Mouse (Mus musculus) heart, embryonic 13.5 days (tissue): Measurements from ENCODE around the gene F13a1. TPM values are rescaled to one million over a fixed set of nuclear protein-coding genes. Genes with fewer than 3 reads are reported as not detected.
A peak's percentile ranks its signal among the peaks of the same experiment; 100 is the strongest.

Experiments
- ATAC-seq: fragments of 200-750 bp; cut with Nextera tagmentation; 2 replicates; pipeline ENCODE4 v1.8.0; 2017; ENCODE audit warnings: moderate TSS enrichment; ENCODE audit not compliant: insufficient number of reproducible peaks, low FRiP score, low TSS enrichment; ENCODE audit errors: extremely low read depth
- H3K27ac ChIP-seq: fragments of 300-500 bp; sonication (generic); replicated peaks from 2 replicates; pipeline ENCODE4 v1.5.1; 2015; ENCODE audit warnings: moderate library complexity, mild to moderate bottlenecking, inconsistent platforms
- H3K27me3 ChIP-seq: fragments of 300-500 bp; sonication (generic); replicated peaks from 2 replicates; pipeline ENCODE4 v1.6.1; 2015; ENCODE audit warnings: mild to moderate bottlenecking, inconsistent platforms
- H3K36me3 ChIP-seq: fragments of 300-500 bp; sonication (generic); 2 replicates; pipeline ENCODE4 v1.6.1; 2015; ENCODE audit warnings: mild to moderate bottlenecking, inconsistent platforms
- H3K4me1 ChIP-seq: fragments of 300-500 bp; sonication (generic); 2 replicates; pipeline ENCODE4 v1.6.1; 2015; ENCODE audit warnings: inconsistent platforms
- H3K4me2 ChIP-seq: fragments of 300-500 bp; sonication (generic); 2 replicates; pipeline ENCODE4 v1.6.1; 2015; ENCODE audit warnings: inconsistent platforms, mild to moderate bottlenecking, moderate library complexity
- H3K4me3 ChIP-seq: fragments of 300-500 bp; sonication (generic); 2 replicates; pipeline ENCODE4 v1.5.1; 2015; ENCODE audit warnings: moderate library complexity, mild to moderate bottlenecking, inconsistent platforms
- H3K9ac ChIP-seq: fragments of 300-500 bp; sonication (generic); 2 replicates; pipeline ENCODE4 v1.6.1; 2015; ENCODE audit warnings: inconsistent platforms, mild to moderate bottlenecking, moderate library complexity
- H3K9me3 ChIP-seq: fragments of 300-500 bp; sonication (generic); 2 replicates; pipeline ENCODE4 v1.6.1; 2016; ENCODE audit warnings: inconsistent platforms
- WGBS: fragments of 180-500 bp; shearing (Covaris S2); methylation state at CpG from one replicate; pipeline ENCODE4 v1.1.7; 2015; ENCODE audit warnings: mixed read lengths; 5-methylcytosine and 5-hydroxymethylcytosine counted together
- polyA plus RNA-seq: library from polyadenylated mRNA; unstranded; fragments of >200 nt; fragmentation: Nextera tagmentation; extraction: Ambion mirVana; gene quantifications from 2 replicates; pipeline ENCODE4 v1.2.1, GENCODE M21; 2015

Gene F13a1
- 6.2 and 10.5 TPM in 2 replicates for polyA plus RNA-seq

- H3K27ac ChIP-seq: no peak within 1 kb of the TSS
- ATAC-seq: no peak
- no peaks in the 10 kb centered on the region for H3K9me3 ChIP-seq
- H3K9ac ChIP-seq: no peak within 1 kb of the TSS
- WGBS: 37% methylated on average over 3 of the region's 3 CpGs
- H3K4me1 ChIP-seq: 0 out of 2 replicates have a peak, but pooled peaks cover 5% of the 10 kb centered on the region
- H3K36me3 ChIP-seq: no peaks in the 10 kb centered on the region
- H3K4me3 ChIP-seq: no peak within 1 kb of the TSS
- H3K27me3 ChIP-seq: no peaks in the 10 kb centered on the region
- H3K4me2 ChIP-seq: no peak within 1 kb of the TSS
These were observed at the start of gene F13a1 for GRCm38 (mm10) chr13:37050126-37050525. Gene F13a1, minus strand, starts transcription at chr13:37050244.

- H3K27me3 ChIP-seq: no peaks in the 10 kb centered on the region
- no peak overlapping the region for H3K4me3 ChIP-seq
- no peak overlapping the region for H3K4me2 ChIP-seq
- WGBS: 89% methylated on average over 1 of the region's 1 CpGs
- H3K9ac ChIP-seq: no peak overlapping the region
- H3K27ac ChIP-seq: no peak overlapping the region
- no peaks in the 10 kb centered on the region for H3K4me1 ChIP-seq
- no peaks in the 10 kb centered on the region for H3K9me3 ChIP-seq
- ATAC-seq: no peak
- no peaks in the 10 kb centered on the region for H3K36me3 ChIP-seq
These were observed 41.6 kb upstream of the F13a1 start for GRCm38 (mm10) chr13:37091620-37092019.

GRCm38 (mm10) chr13:37089104-37089503 is 39.1 kb upstream of the F13a1 start:
- Histone ChIP-seq H3K4me2 (no peak overlapping the region), H3K27ac (no peak overlapping the region), H3K36me3 (no peaks in the 10 kb centered on the region), H3K4me3 (no peak overlapping the region), H3K27me3 (no peaks in the 10 kb centered on the region), H3K9me3 (no peaks in the 10 kb centered on the region), H3K4me1 (no peaks in the 10 kb centered on the region), H3K9ac (no peak overlapping the region)
- ATAC-seq: no peak
- 44% methylated on average over 6 of the region's 6 CpGs for WGBS

DNA sequence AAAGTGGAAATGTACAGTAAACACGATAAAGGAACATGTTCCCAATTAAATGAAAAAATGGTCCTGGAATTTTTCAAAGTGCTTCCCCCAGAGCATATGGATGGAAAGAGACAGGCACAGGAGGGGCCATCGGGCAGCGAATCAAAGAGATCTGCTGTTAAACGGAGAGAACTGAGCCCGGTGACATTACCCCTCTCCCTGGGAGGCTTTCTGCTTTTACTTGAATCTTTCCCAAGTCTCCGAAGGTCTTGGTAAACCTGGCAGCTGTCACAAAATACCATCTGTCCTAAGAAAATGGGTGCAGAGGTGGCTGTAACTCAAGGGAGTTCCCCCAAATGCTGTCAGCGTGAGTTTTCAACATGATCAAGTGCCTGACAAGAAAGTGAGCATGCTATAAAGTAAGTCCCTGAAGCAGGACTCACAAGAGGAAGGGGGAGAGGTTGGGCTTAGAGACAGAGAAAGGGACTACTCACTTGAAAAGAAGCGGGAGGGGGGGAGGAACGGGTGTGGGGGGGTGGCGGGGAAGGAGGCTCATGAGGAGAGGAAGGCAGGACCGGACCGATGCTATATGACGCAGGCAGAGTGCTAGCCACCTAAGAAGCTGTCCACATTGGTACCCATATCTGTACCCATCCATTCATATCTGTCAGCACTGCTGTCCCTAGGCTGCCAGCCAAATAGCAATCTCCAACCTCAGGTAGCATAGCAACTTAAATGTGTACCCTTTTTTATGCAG is 31.6 kb upstream of the F13a1 start:
- no peaks in the 10 kb centered on the region for H3K9me3 ChIP-seq
- no peak overlapping the region for H3K9ac ChIP-seq
- no peak overlapping the region for H3K27ac ChIP-seq
- ATAC-seq: no peak
- no peaks in the 10 kb centered on the region for H3K36me3 ChIP-seq
- H3K4me3 ChIP-seq: no peak overlapping the region
- H3K27me3 ChIP-seq: no peaks in the 10 kb centered on the region
- WGBS: 54% methylated on average over 13 of the region's 13 CpGs
- peak overlapping the region; percentile 18; the same call in 1 of the 2 replicates for H3K4me2 ChIP-seq
- no peaks in the 10 kb centered on the region for H3K4me1 ChIP-seq

DNA sequence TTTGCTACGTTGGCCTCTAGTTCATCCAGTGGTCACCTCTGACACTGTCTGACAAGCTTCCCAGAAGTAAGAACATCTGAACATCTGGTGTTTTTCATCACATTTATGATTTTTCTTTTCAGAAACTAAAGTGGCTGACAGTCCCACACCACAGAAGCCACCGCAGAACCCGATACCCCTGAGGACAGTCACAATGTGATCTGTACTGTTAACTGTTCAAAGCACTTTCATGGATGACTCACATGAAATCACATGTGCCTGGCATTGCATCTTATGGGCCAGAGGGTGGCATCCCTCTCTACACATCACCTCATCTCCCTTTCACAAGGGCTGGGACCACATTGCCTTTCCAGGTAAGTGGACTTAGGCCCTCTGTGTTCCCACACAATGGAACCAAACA is 21.3 kb upstream of the F13a1 start:
- no peak overlapping the region for H3K4me3 ChIP-seq
- H3K9ac ChIP-seq: no peak overlapping the region
- no peaks in the 10 kb centered on the region for H3K9me3 ChIP-seq
- no peak overlapping the region for H3K27ac ChIP-seq
- H3K4me1 ChIP-seq: no peaks in the 10 kb centered on the region
- no peak for ATAC-seq
- 65% methylated on average over 3 of the region's 3 CpGs for WGBS
- no peaks in the 10 kb centered on the region for H3K36me3 ChIP-seq
- H3K27me3 ChIP-seq: no peaks in the 10 kb centered on the region
- no peak overlapping the region for H3K4me2 ChIP-seq

DNA sequence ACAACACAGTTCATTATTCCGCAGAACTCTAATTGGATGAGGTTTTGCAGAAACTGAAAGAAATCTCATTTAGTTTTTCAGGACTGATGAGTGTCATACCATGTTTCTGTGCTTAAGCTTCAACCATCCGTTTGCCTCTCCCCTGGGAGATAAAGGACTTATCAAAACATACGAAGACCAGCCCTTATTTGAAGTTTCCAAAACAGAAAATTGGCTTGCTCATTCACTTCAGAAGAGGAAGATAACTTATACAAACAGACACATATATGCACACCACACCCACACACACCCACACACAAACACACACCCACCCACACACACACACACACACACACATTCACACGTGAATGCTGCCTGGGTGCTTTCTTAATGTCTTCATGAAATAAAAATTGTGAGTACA is 20.8 kb upstream of the F13a1 start:
- no peaks in the 10 kb centered on the region for H3K9me3 ChIP-seq
- ATAC-seq: no peak
- no peak overlapping the region for H3K4me2 ChIP-seq
- WGBS: 48% methylated on average over 4 of the region's 4 CpGs
- H3K27me3 ChIP-seq: no peaks in the 10 kb centered on the region
- no peak overlapping the region for H3K27ac ChIP-seq
- no peak overlapping the region for H3K9ac ChIP-seq
- H3K4me3 ChIP-seq: no peak overlapping the region
- no peaks in the 10 kb centered on the region for H3K4me1 ChIP-seq
- H3K36me3 ChIP-seq: no peaks in the 10 kb centered on the region

DNA sequence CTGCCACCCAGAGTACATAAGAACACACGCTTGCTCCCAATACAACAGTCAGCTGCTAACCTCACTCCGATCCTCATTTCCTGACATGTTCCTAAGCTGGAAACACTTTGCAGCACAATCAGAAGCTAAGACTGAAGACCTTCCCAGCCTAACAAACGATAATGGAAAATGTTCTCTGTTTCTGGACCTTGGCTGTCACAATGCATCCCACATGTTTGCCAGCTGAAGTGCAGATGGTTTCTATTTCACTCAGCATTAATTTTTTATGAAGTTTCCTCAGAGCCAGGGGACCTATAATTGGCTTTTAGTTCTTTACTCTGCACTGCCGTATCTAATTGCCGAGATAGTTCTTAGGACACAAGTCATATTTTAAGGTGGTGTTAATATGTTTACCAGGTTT is 10.8 kb upstream of the F13a1 start:
- no peak for ATAC-seq
- 74% methylated on average over 5 of the region's 5 CpGs for WGBS

GRCm38 (mm10) chr13:37056662-37057061 is 6.6 kb upstream of the F13a1 start:
- no peaks in the 10 kb centered on the region for H3K27me3 ChIP-seq
- H3K9me3 ChIP-seq: no peaks in the 10 kb centered on the region
- no peak; the same call in 1 of the 2 replicates for ATAC-seq
- H3K4me3 ChIP-seq: no peak overlapping the region
- no peaks in the 10 kb centered on the region for H3K36me3 ChIP-seq
- no peak overlapping the region for H3K27ac ChIP-seq
- H3K4me1 ChIP-seq: peaks cover 10% of the 10 kb centered on the region
- WGBS: 35% methylated on average over 7 of the region's 7 CpGs
- no peak overlapping the region for H3K4me2 ChIP-seq
- no peak overlapping the region for H3K9ac ChIP-seq

More for the DNA sequence above, 10.8 kb upstream of the F13a1 start:
- no peaks in the 10 kb centered on the region for H3K27me3 ChIP-seq
- H3K4me3 ChIP-seq: no peak overlapping the region
- no peak overlapping the region for H3K27ac ChIP-seq
- H3K36me3 ChIP-seq: no peaks in the 10 kb centered on the region
- H3K4me2 ChIP-seq: no peak overlapping the region
- no peaks in the 10 kb centered on the region for H3K9me3 ChIP-seq
- peaks cover 10% of the 10 kb centered on the region for H3K4me1 ChIP-seq
- no peak overlapping the region for H3K9ac ChIP-seq

DNA sequence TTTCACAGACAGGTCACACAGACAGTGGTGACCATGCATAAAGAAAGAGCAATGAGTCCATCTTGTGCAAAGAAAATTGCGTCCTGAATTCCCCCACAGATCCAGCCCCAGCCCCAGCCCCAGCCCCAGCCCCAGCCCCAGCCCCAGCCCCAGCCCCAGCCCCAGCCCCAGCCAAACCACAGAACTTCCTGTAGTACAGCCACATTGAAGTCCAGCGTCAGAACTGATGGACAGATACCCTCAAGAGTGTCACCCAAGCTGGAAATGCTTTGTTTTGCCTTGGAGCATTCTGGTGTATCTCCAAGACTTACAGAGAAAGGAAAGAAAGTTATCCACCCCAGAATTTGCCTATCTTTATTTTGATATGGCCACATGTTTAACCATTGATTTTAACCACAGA is 413 bp downstream of the F13a1 start:
- Histone ChIP-seq H3K4me3 (no peak overlapping the region), H3K36me3 (no peaks in the 10 kb centered on the region), H3K27me3 (no peaks in the 10 kb centered on the region), H3K4me1 (0 out of 2 replicates have a peak, but pooled peaks cover 5% of the 10 kb centered on the region), H3K9ac (no peak overlapping the region), H3K27ac (no peak overlapping the region), H3K9me3 (no peaks in the 10 kb centered on the region), H3K4me2 (no peak overlapping the region)
- ATAC-seq: no peak
- 44% methylated on average over 2 of the region's 2 CpGs for WGBS

DNA sequence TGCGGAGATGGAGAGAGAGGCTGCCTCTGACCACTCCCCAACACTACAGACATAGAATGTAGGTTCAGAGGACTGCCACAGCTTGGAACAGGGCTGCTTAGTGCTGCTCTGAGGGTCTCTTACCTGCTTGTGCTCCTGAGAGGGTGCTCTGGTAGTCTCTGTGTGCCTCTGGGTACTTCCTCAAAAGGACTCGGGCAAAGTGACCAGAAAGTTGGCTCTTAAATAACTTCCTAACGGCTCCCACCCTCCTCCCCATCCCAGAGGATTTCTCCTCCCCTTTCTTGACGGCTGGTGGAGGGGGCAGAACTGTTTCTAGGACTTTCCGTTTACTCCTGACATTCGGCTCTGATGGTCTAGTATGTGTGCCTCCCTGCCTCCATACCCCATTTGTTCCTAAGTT is 1.0 kb downstream of the F13a1 start:
- H3K4me3 ChIP-seq: no peak overlapping the region
- no peaks in the 10 kb centered on the region for H3K36me3 ChIP-seq
- H3K9ac ChIP-seq: no peak overlapping the region
- no peak overlapping the region for H3K27ac ChIP-seq
- 48% methylated on average over 6 of the region's 6 CpGs for WGBS
- no peaks in the 10 kb centered on the region for H3K27me3 ChIP-seq
- 0 out of 2 replicates have a peak, but pooled peaks cover 5% of the 10 kb centered on the region for H3K4me1 ChIP-seq
- ATAC-seq: no peak
- no peak overlapping the region for H3K4me2 ChIP-seq
- peaks cover 1% of the 10 kb centered on the region; the same call in 1 of the 2 replicates for H3K9me3 ChIP-seq

- 75% methylated on average over 3 of the region's 3 CpGs for WGBS
- ATAC-seq: no peak
These were observed 5.0 kb downstream of the F13a1 start for GRCm38 (mm10) chr13:37045005-37045404.

GRCm38 (mm10) chr13:37034745-37035144 is 15.3 kb downstream of the F13a1 start:
- Histone ChIP-seq H3K9ac (no peak overlapping the region), H3K4me1 (no peaks in the 10 kb centered on the region), H3K4me2 (no peak overlapping the region), H3K36me3 (no peaks in the 10 kb centered on the region), H3K4me3 (no peak overlapping the region), H3K9me3 (peaks cover 5% of the 10 kb centered on the region; the same call in 1 of the 2 replicates), H3K27ac (no peak overlapping the region), H3K27me3 (no peaks in the 10 kb centered on the region)
- 58% methylated on average over 3 of the region's 3 CpGs for WGBS
- ATAC-seq: no peak

More at GRCm38 (mm10) chr13:37045005-37045404, 5.0 kb downstream of the F13a1 start:
- no peaks in the 10 kb centered on the region for H3K27me3 ChIP-seq
- H3K4me2 ChIP-seq: no peak overlapping the region
- H3K9ac ChIP-seq: no peak overlapping the region
- no peaks in the 10 kb centered on the region for H3K36me3 ChIP-seq
- 0 out of 2 replicates have a peak, but pooled peaks cover 5% of the 10 kb centered on the region for H3K4me1 ChIP-seq
- peaks cover 4% of the 10 kb centered on the region; the same call in 1 of the 2 replicates for H3K9me3 ChIP-seq
- no peak overlapping the region for H3K4me3 ChIP-seq
- H3K27ac ChIP-seq: no peak overlapping the region
